Mouse (Mus musculus) embryonic stem cell, embryonic (primary cell): ENCODE data around the gene Ppara.

Source experiments
- CTCF ChIA-PET, 4 experiments: fragments of 300-600 bp in 2 of 4; fragments of 350-600 bp in 2 of 4; sonication (Branson Sonifier 250); formaldehyde crosslinking; loops; one replicate each; lab custom pipeline; 2022; ENCODE audit warnings: inconsistent platforms in 2 of 4; lab: Charles Lee
- POLR2A ChIA-PET, 4 experiments: fragments of 300-600 bp in 2 of 4; fragments of 350-600 bp in 2 of 4; sonication (Branson Sonifier 250); formaldehyde crosslinking; loops; one replicate each; lab custom pipeline; 2022; ENCODE audit warnings: antibody characterized with exemption in 4 of 4, inconsistent platforms in 1 of 4; lab: Charles Lee

Gene Ppara

DNA sequence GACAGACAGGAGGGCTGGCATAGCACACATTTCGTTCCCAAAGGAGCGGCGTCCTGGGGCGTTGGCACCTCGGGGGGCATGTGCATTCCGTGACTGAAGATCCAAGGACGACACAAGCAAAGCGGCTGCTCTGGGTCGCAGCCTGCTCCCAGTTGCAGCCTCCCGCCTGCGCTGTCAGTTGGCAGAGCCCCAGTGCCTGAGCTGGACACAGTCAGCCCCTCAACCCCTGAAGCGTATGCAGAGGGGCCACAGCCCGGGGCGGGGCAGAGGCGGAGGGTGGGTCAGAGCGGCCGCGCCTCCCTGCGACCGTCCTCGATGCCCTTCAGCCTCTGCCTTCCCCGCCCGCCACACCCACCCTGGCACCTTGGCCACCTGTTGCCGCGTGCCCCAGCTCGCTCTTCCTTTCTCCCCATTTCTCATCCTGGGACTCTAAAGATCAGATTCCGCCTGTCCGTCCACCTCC, at the start of gene Ppara:
Ppara (plus strand) TSS at position 413 of the 463 bp plus-strand sequence.
- ChIA-PET POLR2A (interaction anchor here in 2 of 4 experiments (0.6 to 1.4 kb wide), 10 partner anchors 34 to 295 kb away, joined by 3 to 12 read pairs (median 4); partner anchors contain the start of genes Cdpf1 (in 1 of the 2), Gtse1 (in 1 of the 2) and Trmu (in 1 of the 2)), CTCF (interaction anchor here (0.6 to 1.8 kb wide), 23 partner anchors 8 to 387 kb away, joined by 3 to 18 read pairs (median 4); partner anchors contain the start of genes Cdpf1 (in 2 of the 4) and Celsr1 (in 1 of the 4))

DNA sequence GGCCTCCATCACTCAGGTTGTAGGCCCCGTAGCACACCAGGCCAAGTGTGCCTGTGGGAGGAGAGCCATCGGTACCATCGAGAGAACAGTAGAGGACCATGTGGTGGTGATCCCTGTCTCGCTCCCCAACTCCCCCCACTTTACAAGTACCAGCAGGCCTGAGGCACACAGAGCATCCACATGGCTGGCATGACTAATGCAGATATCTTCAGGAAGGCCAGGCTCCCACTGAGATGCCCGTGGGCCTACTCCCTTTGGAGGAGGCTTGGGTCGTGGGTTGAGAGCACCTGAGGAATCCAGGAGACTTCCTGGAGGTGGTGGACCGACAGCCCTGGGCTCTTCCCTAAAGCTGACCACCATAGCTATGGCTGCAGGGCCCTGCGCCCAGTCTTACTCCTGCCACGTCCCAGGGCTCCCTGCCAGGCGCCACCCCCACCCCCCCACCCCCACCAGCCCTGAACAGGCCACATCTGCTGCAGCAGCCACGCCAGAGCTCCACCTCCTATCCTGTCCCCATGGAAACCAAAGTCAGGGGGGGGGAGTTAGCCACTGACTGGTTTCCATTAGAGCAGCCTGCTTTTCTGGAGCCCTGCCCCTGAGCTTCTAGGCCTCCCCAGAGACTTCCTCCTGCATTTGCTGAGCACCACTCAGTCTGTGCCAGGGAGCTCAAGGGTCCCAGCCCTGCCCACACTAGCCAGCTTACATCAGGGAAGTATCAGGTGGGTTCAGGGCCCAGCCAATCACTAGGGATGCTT, 48.0 kb upstream of the Ppara start:
- CTCF ChIA-PET: interaction anchor here in 2 of 4 experiments (0.6 to 1.8 kb wide), 10 partner anchors 29 to 470 kb away, joined by 3 to 10 read pairs (median 4); no protein-coding TSS in a partner anchor

DNA sequence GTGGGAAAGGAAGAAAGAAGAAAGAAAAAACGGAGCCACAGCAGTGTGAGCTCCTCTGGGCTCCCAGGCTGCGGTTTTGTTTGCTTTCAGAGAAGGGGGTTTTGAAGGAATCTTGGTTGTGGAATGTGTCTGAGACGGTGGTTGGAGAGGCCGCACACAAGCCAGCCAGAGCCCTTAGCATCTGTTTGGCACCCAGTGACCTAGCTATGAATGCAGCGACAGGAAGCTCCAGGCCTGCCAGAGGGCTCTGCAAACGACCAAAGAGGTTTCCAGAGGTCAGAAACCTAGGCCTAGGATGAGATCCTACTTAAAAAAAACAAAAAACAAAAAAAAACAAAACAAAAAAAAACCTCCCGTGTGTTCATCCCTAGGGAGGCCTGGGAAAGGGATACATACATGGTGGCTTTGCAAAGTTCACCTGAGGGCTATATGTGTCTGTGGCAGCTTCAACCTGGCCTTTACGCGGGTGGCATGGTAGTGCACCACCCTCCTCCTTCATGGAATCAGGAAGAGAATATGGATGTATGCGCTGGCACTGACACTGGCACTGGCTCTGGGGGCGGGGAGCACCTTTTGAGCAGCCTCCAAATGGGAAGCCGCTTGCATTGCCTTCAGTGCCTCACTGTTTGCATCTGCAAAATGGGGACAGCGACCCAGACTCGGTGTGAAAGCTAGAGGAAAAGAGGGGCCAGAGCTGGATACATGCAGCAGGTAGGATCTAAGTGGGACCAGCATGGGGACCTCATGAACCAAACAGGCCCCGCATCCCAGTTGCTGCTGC, 47.0 kb upstream of the Ppara start:
- ChIA-PET POLR2A (interaction anchor here in 3 of 4 experiments (0.6 to 1.9 kb wide), 8 partner anchors 9 to 94 kb away, joined by 3 to 7 read pairs (median 4); no protein-coding TSS in a partner anchor), CTCF (interaction anchor here in 3 of 4 experiments (0.5 to 1.5 kb wide), 9 partner anchors 8 to 471 kb away, joined by 3 to 24 read pairs (median 3); no protein-coding TSS in a partner anchor)

More for the DNA sequence above, 48.0 kb upstream of the Ppara start:
- POLR2A ChIA-PET: interaction anchor here in 3 of 4 experiments (0.6 to 1.9 kb wide), 13 partner anchors 8 to 224 kb away, joined by 3 to 7 read pairs (median 4); partner anchors contain the start of gene Trmu (in 1 of the 3)

DNA sequence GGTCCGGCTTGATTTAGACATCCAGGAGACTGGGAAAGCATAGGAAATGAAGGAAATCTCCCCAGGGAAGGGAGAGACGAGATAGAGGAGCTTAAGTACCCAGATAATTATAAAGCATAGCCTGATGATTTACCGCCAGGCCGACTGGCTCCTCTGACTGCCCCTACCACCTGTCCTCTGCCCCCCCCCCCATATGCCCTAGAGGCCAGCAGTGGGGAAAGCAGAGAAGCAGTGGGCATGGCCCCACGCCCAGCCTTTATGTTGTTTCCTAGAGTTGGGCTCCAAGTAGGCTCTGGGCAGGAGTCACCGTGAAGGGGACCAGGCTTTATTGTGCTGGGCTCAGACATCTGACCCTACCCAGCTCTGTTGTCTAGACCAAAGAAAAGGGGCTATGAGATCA, 46.0 kb upstream of the Ppara start:
- ChIA-PET POLR2A (interaction anchor here in 1 of 4 experiments (1.0 to 1.5 kb wide), 2 partner anchors 21 to 95 kb away, joined by 3 read pairs; no protein-coding TSS in a partner anchor), CTCF (interaction anchor here in 3 of 4 experiments (0.6 to 1.0 kb wide), 3 partner anchors 76 to 447 kb away, joined by 3 to 24 read pairs (median 4); no protein-coding TSS in a partner anchor)

DNA sequence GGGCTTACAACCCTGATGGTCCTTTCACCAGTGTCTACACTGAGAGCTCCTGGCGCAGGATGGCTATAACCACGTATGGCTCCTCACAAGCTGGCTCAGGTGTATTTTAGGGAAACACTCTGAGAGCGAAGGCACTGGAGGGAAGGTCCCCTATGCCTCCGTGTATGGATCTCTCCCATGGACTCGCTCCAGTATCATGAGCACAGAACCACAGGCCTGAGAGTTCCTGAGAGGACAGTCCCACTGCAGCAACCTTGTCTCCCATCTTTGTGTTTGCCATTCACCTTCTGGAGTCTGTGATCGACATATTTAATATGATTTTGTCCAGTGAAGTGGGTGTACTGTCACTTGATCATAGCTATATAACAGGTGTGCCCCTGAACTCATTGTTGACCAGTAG, 45.3 kb upstream of the Ppara start:
- POLR2A ChIA-PET: interaction anchor here in 2 of 4 experiments (1.0 to 1.7 kb wide), 4 partner anchors 9 to 21 kb away, joined by 3 to 6 read pairs (median 3); no protein-coding TSS in a partner anchor

DNA sequence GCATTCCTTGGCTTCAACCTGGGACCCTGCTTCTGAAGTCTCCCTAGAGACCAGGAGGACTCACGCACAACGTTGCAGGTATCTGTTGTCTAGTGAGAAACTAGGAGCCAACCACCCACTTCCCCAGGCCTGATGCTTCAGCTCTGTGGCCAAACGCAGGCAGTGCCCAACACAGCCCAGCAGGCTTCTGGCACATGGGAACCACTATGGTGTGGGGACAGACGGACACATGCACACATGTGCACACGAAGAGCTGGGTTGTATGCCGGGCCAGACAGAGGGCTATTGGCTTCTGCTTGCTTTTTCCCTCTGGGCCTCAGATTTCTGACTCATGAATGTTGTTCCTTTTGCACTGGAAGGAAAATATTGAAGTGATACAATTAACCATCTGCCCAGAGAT, 44.7 kb upstream of the Ppara start:
- ChIA-PET POLR2A (interaction anchor here in 2 of 4 experiments (1.0 to 1.7 kb wide), 4 partner anchors 9 to 22 kb away, joined by 3 to 6 read pairs (median 3); no protein-coding TSS in a partner anchor), CTCF (no interaction called here)

More for the DNA sequence above, 45.3 kb upstream of the Ppara start:
- CTCF ChIA-PET: interaction anchor here in 2 of 4 experiments (1.0 kb wide), 2 partner anchors 76 to 91 kb away, joined by 3 to 4 read pairs; no protein-coding TSS in a partner anchor

DNA sequence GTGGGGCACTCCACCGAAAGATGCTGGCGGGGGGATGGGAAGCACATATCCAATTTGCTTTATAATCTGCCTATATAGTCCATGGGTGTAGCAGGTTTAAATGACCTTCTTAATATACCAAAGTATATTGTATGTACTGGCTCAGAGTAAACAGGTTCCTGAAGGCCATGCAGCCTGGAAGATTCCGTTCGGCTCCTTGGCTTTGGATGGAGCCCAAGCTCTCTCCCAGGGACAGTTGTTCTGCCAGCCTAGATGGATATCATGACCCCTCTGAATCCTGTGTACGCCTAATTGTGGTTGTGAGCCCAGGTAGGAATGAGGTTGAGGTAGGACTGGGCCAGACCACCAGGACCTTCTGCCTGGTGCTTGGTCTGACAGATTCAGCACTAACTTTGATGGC, 43.9 kb upstream of the Ppara start:
- CTCF ChIA-PET: no interaction called here
- POLR2A ChIA-PET: no interaction called here

DNA sequence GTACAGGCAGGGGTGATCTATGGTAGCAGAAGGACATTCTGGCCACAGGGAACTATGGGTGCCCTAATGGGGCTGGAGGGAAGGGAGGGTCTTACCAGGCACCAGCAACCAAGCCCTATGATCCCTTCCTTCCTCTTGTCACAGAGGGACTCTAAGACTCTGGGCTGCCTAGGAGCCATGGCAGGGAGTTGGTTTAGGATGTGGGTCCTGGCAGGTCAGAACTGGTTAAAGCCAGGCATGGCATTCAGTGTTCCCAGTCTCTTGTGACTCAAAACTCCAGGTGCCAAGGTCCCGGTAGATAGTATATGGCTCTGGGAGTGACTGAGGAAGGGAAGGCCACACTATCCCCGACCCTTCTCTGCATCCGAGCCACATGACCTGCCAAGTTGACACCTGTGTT, 41.7 kb upstream of the Ppara start:
- CTCF ChIA-PET: no interaction called here
- POLR2A ChIA-PET: no interaction called here

DNA sequence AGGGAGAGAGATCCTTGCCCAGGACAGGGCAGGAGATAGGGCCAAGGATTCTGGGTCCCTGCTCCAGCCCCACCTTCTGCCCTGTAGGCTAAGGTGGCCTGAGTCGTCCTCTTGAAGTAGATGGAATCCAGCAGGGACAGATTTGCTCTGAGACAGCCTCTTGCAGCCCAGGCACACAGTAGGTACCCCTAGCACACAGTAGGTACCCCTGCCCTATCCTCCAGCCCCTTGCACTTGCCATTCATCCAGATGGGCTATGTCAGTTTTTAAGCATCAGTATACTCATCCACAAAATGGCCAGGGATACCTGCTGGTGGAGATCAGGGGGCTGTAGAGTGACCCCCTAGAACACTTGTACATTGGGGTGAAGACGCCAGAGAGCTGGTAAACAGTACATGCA, 41.0 kb upstream of the Ppara start:
- CTCF ChIA-PET: interaction anchor here in 1 of 4 experiments (0.5 to 0.6 kb wide), 2 partner anchors 41 to 83 kb away, joined by 3 to 18 read pairs; partner anchors contain the start of gene Ppara

DNA sequence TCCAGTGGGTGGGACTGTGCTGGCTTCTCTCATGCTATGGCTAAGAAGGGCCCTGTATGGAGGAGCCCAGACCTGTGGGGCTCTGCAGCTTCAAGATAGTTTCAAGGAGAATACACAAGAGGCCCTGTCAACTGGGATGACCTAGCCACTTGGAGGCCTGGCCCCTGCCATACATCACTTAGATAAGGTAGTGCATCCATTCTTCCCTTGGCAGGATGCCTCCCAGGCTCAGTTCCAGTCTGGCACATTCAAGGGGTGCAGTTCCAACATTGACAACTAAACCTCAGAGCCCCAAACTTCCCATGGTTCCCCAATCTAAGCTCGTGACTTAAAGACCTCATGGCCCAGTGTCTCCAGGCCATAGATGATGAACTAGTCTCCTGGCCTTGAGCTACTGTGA, 40.4 kb upstream of the Ppara start:
- POLR2A ChIA-PET: no interaction called here
- CTCF ChIA-PET: interaction anchor here in 2 of 4 experiments (0.6 to 0.9 kb wide), 2 partner anchors 41 to 81 kb away, joined by 4 to 18 read pairs; partner anchors contain the start of gene Ppara (in 1 of the 2)

More for the DNA sequence above, 41.0 kb upstream of the Ppara start:
- POLR2A ChIA-PET: no interaction called here

DNA sequence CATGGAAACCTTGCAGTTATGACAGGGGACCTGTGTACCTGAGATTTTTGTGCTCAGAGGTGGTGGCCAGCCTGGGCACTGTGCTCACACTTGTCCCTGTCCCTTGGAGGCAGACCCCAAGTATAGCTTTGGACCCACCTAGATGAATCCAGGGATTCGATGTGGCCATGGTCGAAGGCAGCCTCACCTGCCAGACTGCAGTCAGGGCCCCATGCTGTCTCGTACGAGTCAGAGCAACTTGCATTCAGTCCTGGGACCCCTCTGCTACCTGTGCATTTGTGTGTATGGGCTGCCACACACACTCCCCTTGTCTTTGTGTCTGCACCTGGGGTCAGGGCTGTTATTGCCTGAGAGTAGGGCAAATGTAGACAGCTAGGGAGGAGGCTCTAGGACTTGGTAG, 39.5 kb upstream of the Ppara start:
- ChIA-PET CTCF (no interaction called here), POLR2A (no interaction called here)

DNA sequence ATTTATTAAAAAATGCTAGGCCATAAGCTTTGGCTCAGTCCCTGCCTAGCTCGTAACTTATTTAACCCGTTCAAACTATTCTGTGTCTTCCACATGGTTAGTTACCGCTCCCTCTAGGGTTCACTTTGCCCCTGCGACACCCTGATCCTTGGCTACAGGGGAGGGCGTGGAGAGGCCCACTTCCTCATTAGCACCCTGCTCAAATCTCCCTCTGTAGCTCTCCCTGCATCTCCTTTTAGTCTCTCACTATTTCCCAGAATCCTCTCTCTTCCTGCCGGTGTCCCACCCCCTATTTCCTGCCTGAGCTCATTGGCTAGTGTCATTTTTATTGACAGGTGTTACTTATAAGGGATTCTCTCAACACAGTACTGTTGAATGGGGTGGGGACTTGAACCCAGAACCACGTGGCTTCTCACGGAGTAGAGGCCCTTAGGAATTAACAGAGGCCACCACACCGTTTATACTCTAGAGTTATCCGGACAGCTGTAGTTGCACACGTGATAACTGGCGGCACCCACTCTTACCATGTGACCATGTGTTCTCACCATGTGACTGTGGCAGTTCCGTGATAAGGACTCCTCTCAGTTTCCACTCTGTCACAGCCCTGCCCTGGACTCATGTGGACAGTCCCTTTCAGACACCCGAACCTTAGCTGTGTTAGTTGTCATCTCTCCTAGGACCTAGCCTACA, 36.3 kb upstream of the Ppara start:
- ChIA-PET CTCF (interaction anchor here (0.5 to 1.8 kb wide), 9 partner anchors 10 to 515 kb away, joined by 3 to 8 read pairs (median 3); no protein-coding TSS in a partner anchor), POLR2A (interaction anchor here in 2 of 4 experiments (0.6 to 2.0 kb wide), 7 partner anchors 9 to 113 kb away, joined by 3 to 6 read pairs (median 3); partner anchors contain the start of gene Cdpf1 (in 1 of the 2))

DNA sequence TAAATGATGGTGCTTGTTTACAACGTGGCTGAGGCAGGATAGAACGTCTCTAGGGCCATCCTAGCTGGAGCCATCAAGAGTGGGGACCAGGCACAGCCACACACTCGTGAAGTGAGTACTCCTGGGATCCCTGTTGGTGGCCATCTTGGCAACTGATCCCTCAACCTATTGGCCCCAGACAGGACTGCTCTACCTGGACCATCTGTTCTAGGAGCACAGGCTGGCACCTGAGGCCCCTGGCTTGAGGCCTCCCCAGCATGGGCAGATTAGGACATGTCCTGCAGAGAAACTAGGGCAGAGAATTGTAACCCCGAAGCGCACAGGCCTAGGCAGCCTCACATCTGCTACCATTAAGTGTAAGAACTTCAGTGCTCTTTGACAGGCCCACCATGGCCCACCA, 35.3 kb upstream of the Ppara start:
- POLR2A ChIA-PET: interaction anchor here in 2 of 4 experiments (0.6 to 2.0 kb wide), 6 partner anchors 10 to 112 kb away, joined by 3 to 6 read pairs (median 3); partner anchors contain the start of gene Cdpf1 (in 1 of the 2)

DNA sequence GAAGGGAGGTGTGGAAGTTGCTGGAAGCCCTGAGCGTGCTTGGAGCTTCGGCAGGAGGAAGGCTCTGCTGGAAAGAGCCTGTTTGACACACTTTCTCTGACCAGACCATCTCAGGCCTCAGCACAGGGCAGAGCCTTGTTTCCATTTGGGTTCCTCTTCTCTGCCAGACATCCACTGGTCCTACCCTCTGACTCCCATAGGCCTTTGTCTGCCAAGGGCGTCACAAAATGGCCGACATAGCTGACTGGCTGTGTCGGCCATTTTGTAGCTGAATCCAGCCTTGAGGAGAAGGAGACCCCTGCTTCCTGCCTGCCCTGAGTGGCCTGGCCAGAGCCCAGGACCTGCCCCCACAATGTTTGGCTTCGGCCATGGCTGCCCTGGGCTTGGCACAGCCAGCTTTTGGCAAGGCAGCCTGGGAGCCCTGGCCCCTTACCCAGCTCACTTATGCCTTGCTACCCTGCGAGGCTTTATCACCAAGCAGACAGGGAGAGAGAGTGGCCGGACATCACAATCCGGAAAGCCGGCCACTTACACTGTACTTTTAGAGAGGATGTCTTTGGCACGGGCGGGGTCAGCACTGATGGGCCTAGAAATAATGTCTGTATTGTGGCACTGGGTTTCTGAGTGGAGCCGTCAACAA, 34.8 kb upstream of the Ppara start:
- CTCF ChIA-PET: interaction anchor here in 3 of 4 experiments (0.6 to 2.6 kb wide), 8 partner anchors 9 to 1626 kb away, joined by 3 to 11 read pairs (median 6); no protein-coding TSS in a partner anchor

More for the DNA sequence above, 35.3 kb upstream of the Ppara start:
- CTCF ChIA-PET: interaction anchor here in 2 of 4 experiments (0.8 to 2.6 kb wide), 6 partner anchors 14 to 117 kb away, joined by 3 to 11 read pairs (median 6); no protein-coding TSS in a partner anchor

DNA sequence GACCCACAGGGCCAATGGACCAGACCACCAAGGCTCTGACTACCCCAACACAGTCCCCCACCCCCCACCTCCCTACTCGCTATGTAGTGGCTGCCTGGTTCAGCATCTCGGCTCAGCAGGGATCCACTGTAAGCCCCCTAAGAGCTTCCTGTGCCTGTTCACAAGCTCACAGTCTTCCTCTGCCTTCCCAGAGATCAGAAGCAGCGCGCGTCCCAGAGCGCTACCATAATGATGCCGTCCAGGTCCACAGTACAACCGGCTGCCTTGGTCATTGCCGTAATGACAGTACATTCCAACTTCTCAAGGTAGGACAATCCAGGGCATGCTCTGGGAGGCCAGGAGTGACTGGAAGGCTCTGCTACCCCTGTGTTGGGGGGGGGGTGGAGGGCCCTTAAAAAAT, 34.1 kb upstream of the Ppara start:
- ChIA-PET POLR2A (interaction anchor here in 2 of 4 experiments (0.6 to 1.4 kb wide), 8 partner anchors 11 to 514 kb away, joined by 3 to 6 read pairs (median 4); partner anchors contain the start of genes Cdpf1 (in 1 of the 2) and Ppara (in 1 of the 2)), CTCF (interaction anchor here (0.5 to 2.6 kb wide), 13 partner anchors 9 to 555 kb away, joined by 3 to 11 read pairs (median 5); no protein-coding TSS in a partner anchor)

More for the DNA sequence above, 34.8 kb upstream of the Ppara start:
- POLR2A ChIA-PET: interaction anchor here in 2 of 4 experiments (0.6 to 2.0 kb wide), 4 partner anchors 22 to 89 kb away, joined by 3 to 6 read pairs (median 4); no protein-coding TSS in a partner anchor
